Mouse (Mus musculus): ENCODE data around the gene Rnase2b. TPM values are rescaled to one million over a fixed set of nuclear protein-coding genes. Genes with fewer than 3 reads are reported as not detected.
"Not testable (repeated sequence)": the region's sequence is repeated elsewhere in the genome, so short reads cannot be mapped to it uniquely, and the experiment has no call there.

The Rnase2b gene
- total RNA-seq, 1 experiment from 2014 or later = not detected

GRCm38 (mm10) chr14:51149164-51149563, 12.9 kb upstream of the Rnase2b start:
- no peak for ATAC-seq (ENCODE audit: extremely low read depth, insufficient number of reproducible peaks, low FRiP score, poor library complexity, severe bottlenecking)

DNA sequence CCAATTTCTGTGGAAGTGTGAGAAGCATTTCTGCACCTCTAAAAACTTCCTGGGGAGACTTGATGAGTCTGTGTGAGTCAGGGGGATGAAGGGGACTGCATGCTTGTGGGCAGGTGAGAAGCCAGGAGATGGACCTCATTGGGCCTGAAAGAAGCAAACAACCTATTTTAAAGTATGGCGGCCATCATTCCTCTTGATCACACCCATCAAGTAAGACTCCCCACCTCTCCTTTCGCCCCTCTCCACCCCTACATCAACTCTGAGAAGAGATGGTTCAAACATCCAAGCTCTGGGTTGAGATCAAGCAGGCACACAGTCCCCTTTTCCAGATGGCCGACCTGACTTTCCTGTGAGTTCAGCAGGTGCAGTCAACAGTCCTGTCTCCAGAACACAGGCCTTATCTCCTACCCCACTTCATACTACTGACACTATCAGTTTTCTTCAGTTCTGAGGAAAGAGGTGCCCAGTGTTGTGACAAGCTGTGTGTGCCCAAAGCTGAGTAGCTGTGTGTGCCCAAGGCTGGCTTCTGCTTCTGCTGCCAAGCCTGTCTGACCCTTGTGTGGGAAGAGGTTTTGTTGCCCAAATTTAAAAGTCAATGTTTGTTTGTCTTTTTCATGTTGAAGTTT, 11.7 kb upstream of the Rnase2b start:
- no peak for ATAC-seq (ENCODE audit: extremely low read depth, insufficient number of reproducible peaks, low FRiP score, poor library complexity, severe bottlenecking)

DNA sequence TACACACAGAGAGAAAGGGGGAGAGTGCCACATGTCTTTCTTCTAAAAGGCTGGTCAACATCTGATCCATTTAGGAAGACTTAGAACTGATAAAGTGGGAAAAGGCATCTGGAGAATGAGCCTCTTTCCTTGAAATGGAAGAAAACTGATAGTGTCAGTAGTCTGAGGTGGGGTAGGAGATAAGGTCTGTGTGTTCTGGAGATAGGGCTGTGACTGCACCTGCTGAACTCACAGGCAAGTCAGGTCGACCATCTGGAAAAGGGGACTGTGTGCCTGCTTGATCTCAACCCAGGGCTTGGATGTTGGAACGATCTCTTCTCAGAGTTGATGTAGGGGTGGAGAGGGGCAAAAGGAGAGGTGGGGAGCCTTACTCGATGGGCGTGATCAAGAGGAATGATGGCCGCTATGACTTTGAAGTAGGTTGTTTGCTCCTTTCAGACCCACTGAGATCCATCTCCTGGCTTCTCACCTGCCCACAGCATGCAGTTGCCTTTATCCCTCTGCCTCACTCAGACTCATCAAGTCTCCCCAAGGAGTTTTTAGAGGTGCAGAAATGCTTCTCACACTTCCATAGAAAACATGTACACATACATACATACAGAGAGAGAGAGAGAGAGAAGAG, 9.7 kb upstream of the Rnase2b start:
- ATAC-seq (ENCODE audit: extremely low read depth, insufficient number of reproducible peaks, low FRiP score, poor library complexity, severe bottlenecking) = no peak

GRCm38 (mm10) chr14:51156056-51156735, 5.9 kb upstream of the Rnase2b start:
- ATAC-seq (ENCODE audit: extremely low read depth, insufficient number of reproducible peaks, low FRiP score, poor library complexity, severe bottlenecking) = no peak

- ATAC-seq (ENCODE audit: extremely low read depth, insufficient number of reproducible peaks, low FRiP score, poor library complexity, severe bottlenecking) = 0 out of 2 replicates have a peak, but pooled peaks have one; percentile 26
Measured at GRCm38 (mm10) chr14:51156736-51157068, 5.4 kb upstream of the Rnase2b start.

DNA sequence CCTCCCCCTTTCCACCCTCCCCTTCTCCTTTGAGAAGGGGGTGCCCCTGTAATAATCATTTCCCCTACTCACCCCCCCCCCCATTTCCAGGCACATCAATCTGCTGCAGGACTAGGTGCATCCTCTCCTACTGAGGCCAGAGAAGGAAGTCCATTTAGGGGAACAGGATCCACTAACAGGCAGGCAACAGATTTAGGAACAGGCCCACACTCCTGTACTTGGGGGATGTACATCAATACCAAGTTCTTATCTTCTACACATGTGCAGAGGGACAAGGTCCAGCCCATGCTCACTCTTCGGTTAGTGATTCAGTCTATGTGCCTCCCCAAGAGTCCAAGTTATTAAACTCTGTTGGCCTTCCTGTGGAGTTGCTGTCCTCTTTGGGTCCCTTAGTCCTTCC, 5.0 kb upstream of the Rnase2b start:
- ATAC-seq (ENCODE audit: extremely low read depth, insufficient number of reproducible peaks, low FRiP score, poor library complexity, severe bottlenecking) = no peak

GRCm38 (mm10) chr14:51163323-51163722, 1.3 kb downstream of the Rnase2b start:
- not testable (repeated sequence) for ATAC-seq (ENCODE audit: extremely low read depth, insufficient number of reproducible peaks, low FRiP score, poor library complexity, severe bottlenecking)

DNA sequence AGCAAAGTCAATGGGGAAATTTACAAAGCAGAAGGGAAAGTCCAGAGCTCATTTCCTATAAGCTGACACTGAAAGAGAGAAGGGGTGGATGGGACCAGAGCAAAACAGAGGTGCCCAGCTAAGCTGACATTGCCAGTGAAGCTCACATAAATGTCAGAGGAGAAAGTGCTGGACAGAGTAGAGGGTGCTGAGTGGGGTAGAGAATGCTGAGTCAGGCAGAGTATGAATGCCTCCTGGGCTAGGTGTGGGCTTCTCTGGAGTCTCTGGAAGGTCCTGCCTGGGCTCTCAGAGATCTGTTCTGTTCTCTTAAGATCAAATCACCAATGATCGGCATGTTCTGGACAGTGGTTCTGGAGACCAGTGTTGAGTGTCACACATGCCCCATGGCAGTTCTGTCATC, 3.4 kb downstream of the Rnase2b start:
- ATAC-seq (ENCODE audit: extremely low read depth, insufficient number of reproducible peaks, low FRiP score, poor library complexity, severe bottlenecking) = no peak

- ATAC-seq (ENCODE audit: extremely low read depth, insufficient number of reproducible peaks, low FRiP score, poor library complexity, severe bottlenecking) = no peak
Measured at GRCm38 (mm10) chr14:51166068-51166467, 4.0 kb downstream of the Rnase2b start.

- peak; percentile 34; the same call in 1 of the 2 replicates for ATAC-seq (ENCODE audit: extremely low read depth, insufficient number of reproducible peaks, low FRiP score, poor library complexity, severe bottlenecking)
Measured at GRCm38 (mm10) chr14:51172095-51172865, 10.2 kb downstream of the Rnase2b start.

GRCm38 (mm10) chr14:51172947-51173346, 10.9 kb downstream of the Rnase2b start:
- not testable (repeated sequence) for ATAC-seq (ENCODE audit: extremely low read depth, insufficient number of reproducible peaks, low FRiP score, poor library complexity, severe bottlenecking)

DNA sequence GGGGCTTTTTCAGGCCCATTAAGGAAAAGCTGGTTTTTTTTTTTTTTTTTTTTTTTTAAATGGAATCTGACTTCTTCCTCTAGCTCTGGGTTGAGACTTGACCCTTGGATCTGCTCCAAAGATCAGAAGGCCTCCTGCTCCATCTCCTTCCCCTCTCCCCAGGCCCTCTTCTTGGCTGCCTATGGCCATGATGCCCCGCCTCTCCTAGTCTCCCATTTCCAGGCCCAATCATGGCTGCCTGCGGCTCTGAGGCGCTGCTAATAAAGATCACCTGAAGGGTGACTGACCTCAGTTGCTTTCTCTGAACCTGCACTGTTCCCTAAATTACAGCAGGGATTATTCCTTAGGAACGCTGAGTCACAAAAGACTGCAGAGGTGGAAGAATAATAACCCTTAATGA, 11.8 kb downstream of the Rnase2b start:
- no peak for ATAC-seq (ENCODE audit: extremely low read depth, insufficient number of reproducible peaks, low FRiP score, poor library complexity, severe bottlenecking)

DNA sequence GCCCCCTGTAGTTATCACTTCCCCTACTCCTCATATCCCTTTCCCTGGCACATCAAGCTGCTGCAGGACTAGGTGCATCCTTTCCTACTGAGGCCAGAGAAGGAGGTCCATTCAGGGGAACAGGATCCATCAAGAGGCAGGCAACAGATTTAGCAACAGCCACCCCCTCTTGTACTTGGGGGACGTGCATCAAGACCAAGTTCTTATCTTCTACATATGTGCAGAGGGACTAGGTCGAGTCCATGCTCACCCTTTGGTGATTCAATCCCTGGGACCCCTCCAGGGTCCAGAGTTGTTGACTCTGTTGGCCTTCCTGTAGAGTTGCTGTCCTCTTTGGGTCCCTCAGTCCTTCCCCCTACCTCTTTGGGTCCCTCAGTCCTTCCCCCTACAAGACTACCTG, 19.0 kb downstream of the Rnase2b start:
- ATAC-seq (ENCODE audit: extremely low read depth, insufficient number of reproducible peaks, low FRiP score, poor library complexity, severe bottlenecking) = not testable (repeated sequence)

GRCm38 (mm10) chr14:51195681-51196080, 33.6 kb downstream of the Rnase2b start:
- ATAC-seq (ENCODE audit: extremely low read depth, insufficient number of reproducible peaks, low FRiP score, poor library complexity, severe bottlenecking) = no peak

DNA sequence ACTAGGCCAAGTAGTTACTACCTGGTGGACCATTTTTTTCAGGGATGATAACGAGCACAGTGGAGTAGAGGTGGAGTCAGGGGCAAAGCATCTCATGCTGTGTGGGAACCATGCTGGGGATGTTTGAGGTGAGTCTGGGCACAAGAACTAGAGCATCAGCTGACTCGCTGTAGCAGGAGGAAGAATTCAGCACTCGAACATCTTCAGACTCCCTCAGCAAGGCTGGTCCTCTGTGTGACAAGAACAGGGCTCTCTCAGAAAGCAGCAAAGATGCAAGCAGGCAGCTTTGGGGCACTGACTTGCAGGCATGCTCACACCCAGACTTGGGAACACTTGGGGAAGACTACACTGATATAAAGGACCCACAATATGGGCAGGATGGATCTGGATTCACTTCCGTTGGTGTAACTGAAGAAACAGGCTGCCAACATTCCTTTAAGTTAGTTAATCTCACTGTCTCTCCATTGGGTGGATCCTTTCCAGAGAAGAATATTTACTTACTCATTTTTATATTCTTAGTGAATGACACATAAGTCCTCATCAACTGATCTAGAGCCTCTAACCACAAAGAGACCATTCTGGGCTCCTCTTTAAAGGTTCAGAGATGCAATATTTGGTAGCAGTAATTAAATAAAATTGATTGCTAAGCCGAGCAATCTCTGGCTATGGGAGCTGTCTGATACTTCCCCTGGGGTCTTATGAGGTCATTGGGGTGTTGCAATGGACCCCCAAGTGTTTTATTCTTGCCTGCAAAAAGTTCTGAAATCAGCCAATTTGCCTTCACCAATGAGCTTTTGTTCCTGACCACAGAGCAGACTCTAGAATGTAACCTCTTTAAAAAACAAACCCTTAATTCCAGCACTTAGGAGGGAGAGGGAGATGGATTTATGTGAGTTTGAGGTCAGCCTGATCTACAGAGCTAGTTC, 37.3 kb downstream of the Rnase2b start, which contains the start of gene Ang2:
Gene Ang2 (minus strand): TSS at position 51 of the 926 bp plus-strand sequence.
- ATAC-seq (ENCODE audit: extremely low read depth, insufficient number of reproducible peaks, low FRiP score, poor library complexity, severe bottlenecking) = no peak

DNA sequence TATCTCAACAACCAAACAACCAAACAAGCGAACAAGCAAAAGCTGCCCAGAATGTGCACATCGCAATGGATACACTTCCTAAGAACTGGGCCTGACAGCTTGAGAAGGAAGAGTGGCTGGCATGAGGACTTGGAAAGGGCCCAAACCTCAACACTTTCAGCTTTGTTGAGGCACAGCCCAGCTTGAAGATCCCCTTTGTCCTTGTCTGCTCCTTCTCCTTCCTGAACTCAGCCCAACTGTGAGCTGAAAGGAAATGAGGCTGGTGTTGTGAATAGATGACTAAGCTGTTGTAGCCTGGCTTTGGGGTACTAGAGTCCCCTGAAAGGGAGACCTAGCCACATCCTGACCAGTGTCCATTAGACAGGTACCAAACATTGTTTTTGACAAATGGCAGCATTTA, 38.0 kb downstream of the Rnase2b start:
- no peak for ATAC-seq (ENCODE audit: extremely low read depth, insufficient number of reproducible peaks, low FRiP score, poor library complexity, severe bottlenecking)

DNA sequence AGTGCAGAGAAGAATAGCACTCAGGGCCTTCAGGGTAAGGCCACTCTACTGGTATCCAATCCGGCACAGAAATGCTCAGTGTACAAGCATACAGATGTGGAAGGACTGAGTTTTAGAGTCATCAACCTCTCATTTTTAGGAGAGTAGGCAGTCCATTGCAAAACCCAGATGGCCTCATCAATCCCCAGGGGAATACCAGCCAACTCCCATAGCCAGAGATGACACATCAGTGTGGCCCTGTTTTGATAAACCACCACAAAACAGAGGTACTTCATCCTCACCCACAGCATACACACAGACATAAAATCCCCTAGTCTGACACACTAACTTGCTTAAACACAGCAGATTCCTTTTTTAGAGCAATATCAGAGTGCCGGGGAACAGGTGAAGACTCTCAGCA, 38.4 kb downstream of the Rnase2b start:
- ATAC-seq (ENCODE audit: extremely low read depth, insufficient number of reproducible peaks, low FRiP score, poor library complexity, severe bottlenecking) = no peak

DNA sequence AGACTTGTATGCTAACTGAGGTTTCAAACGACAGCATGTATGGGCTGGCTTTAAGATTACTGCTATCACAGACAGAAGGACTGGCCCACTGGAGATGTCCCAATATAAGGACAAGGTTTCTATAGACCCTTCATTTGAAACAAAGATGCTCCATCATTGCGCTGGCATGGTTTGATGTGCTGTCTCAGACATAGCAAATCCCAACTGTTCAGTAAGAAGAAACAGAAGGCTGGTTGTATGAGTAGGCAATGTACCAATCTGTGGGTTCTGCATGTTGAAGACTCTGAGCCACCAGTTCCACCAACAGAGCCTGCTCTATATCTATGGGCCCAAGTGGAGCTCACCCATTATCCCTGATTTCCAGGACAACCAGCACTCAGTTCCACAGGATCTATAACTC, 41.1 kb downstream of the Rnase2b start, which contains the start of gene Ear14:
Gene Ear14 (plus strand): TSS at position 277 of the 400 bp plus-strand sequence.
- no peak for ATAC-seq (ENCODE audit: extremely low read depth, insufficient number of reproducible peaks, low FRiP score, poor library complexity, severe bottlenecking)
